Mouse (Mus musculus): ENCODE data around the gene Dnaaf5. TPM values are rescaled to one million over a fixed set of nuclear protein-coding genes. Genes with fewer than 3 reads are reported as not detected.

The Dnaaf5 gene
- polyA plus RNA-seq, 1 experiment from 2014 or later: 8.5 TPM

- H3K27me3 ChIP-seq (ENCODE audit: control insufficient read depth, insufficient read depth, low read length): no peaks in the 10 kb centered on the region
- H3K27ac ChIP-seq (ENCODE audit: low read depth, low read length): no peak overlapping the region
- H3K4me2 ChIP-seq (ENCODE audit: low read depth): no peak overlapping the region
- H3K4me1 ChIP-seq (ENCODE audit: control insufficient read depth, insufficient read depth, low read length): peaks cover 9% of the 10 kb centered on the region
- no peak overlapping the region for H3K9ac ChIP-seq (ENCODE audit: low read length)
- H3K36me3 ChIP-seq (ENCODE audit: control insufficient read depth, insufficient read depth, low read length): no peaks in the 10 kb centered on the region
- ATAC-seq (ENCODE audit: insufficient read depth, low FRiP score, low TSS enrichment) (no peak), DNase-seq (ENCODE audit: low spot score) (no peak)
- no peak overlapping the region for H3K4me3 ChIP-seq (ENCODE audit: low read depth, low read length)
- 85% methylated on average over 3 of the region's 3 CpGs for WGBS
- H3K9me3 ChIP-seq (ENCODE audit: control insufficient read depth, low read length): no peaks in the 10 kb centered on the region
These were observed 48.8 kb downstream of the Dnaaf5 start for GRCm38 (mm10) chr5:139198779-139199178.

DNA sequence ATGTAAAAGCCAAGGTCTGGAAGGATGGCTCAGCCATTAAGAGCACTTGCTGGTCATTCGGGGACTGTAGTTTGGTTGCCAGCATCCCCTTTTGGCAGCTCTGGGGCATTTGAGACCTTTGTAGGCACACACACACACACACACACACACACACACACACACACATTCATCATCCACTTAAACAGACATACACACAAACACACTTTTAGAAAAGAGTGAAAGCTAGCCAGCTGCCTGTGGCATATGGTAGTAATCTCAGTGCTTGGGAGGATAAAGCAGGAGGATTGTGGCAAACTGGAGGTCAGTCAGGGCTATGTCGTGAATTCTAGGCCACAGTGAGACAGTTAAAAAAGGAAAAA, 49.6 kb downstream of the Dnaaf5 start:
- H3K27ac ChIP-seq (ENCODE audit: low read depth, low read length): peak overlapping the region; percentile 31; the same call in 1 of the 2 replicates
- DNase-seq (ENCODE audit: low spot score) (no peak), ATAC-seq (ENCODE audit: insufficient read depth, low FRiP score, low TSS enrichment) (no peak)
- peak overlapping the region; percentile 85 for H3K9ac ChIP-seq (ENCODE audit: low read length)
- H3K4me3 ChIP-seq (ENCODE audit: low read depth, low read length): peak overlapping the region; percentile 81; the same call in 1 of the 2 replicates
- 43% methylated on average over 2 of the region's 2 CpGs for WGBS
- peak overlapping the region; percentile 77 for H3K4me2 ChIP-seq (ENCODE audit: low read depth)
- H3K27me3 ChIP-seq (ENCODE audit: control insufficient read depth, insufficient read depth, low read length): no peaks in the 10 kb centered on the region
- no peaks in the 10 kb centered on the region for H3K36me3 ChIP-seq (ENCODE audit: control insufficient read depth, insufficient read depth, low read length)
- H3K9me3 ChIP-seq (ENCODE audit: control insufficient read depth, low read length): no peaks in the 10 kb centered on the region
- H3K4me1 ChIP-seq (ENCODE audit: control insufficient read depth, insufficient read depth, low read length): peaks cover 9% of the 10 kb centered on the region

DNA sequence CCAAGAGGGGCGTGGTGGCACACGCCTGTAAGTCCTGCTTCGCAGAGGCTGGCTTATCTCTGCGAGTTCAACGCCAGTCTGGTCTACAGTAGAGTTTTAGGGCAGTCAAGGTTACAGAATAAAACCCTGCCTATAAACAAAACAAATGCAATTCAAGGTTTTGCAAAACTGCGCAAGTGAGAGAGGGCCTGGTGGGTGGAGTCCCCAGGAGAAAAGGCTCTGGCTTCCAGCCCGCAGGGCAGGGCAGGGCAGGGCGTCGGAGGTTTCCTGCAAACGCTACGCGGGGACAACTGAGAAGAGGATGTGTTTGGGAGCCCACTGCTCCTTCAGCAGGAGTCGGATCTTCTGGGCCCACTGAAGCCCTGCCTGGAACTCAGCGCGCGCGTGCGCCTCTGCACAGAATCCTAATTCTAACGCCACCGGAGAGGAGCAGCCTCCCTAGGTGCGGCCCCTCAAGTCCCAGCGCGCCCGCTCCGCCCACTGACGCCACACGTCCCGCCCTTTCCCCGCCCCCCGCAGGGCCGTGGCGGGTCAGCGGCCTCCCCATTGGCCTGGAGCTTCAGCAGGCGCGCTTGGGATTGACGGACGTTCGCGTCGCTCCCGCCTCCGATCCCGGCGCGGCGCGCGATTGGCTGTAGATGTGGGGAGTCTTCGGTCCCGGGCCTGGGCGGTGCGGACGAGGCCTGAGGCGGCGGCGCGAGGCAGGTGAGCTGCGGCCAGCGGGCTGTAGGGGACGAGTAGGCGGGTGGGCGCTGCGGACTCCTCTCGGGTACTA, 50.2 kb downstream of the Dnaaf5 start, which contains the start of gene Sun1:
TSS of gene Sun1 (plus strand) at position 643 of the 775 bp plus-strand sequence.
- peak within 1 kb of the TSS; percentile 90 for H3K4me2 ChIP-seq (ENCODE audit: low read depth)
- H3K27me3 ChIP-seq (ENCODE audit: control insufficient read depth, insufficient read depth, low read length): no peaks in the 10 kb centered on the region
- no peaks in the 10 kb centered on the region for H3K9me3 ChIP-seq (ENCODE audit: control insufficient read depth, low read length)
- H3K27ac ChIP-seq (ENCODE audit: low read depth, low read length): peak within 1 kb of the TSS; percentile 49
- H3K4me3 ChIP-seq (ENCODE audit: low read depth, low read length): peak within 1 kb of the TSS; percentile 81
- H3K36me3 ChIP-seq (ENCODE audit: control insufficient read depth, insufficient read depth, low read length): no peaks in the 10 kb centered on the region
- DNase-seq (ENCODE audit: low spot score) (peak; percentile 99), ATAC-seq (ENCODE audit: insufficient read depth, low FRiP score, low TSS enrichment) (peak; percentile 99)
- WGBS: 1% methylated on average over 56 of the region's 64 CpGs
- H3K9ac ChIP-seq (ENCODE audit: low read length): peak within 1 kb of the TSS; percentile 85
- H3K4me1 ChIP-seq (ENCODE audit: control insufficient read depth, insufficient read depth, low read length): peaks cover 9% of the 10 kb centered on the region

GRCm38 (mm10) chr5:139200770-139201569, 50.9 kb downstream of the Dnaaf5 start:
- WGBS: 2% methylated on average over 56 of the region's 57 CpGs
- Histone ChIP-seq H3K27ac (ENCODE audit: low read depth, low read length) (peak overlapping the region; percentile 49; the same call in 1 of the 2 replicates), H3K9me3 (ENCODE audit: control insufficient read depth, low read length) (no peaks in the 10 kb centered on the region), H3K4me1 (ENCODE audit: control insufficient read depth, insufficient read depth, low read length) (peaks cover 9% of the 10 kb centered on the region), H3K36me3 (ENCODE audit: control insufficient read depth, insufficient read depth, low read length) (no peaks in the 10 kb centered on the region), H3K27me3 (ENCODE audit: control insufficient read depth, insufficient read depth, low read length) (no peaks in the 10 kb centered on the region), H3K4me3 (ENCODE audit: low read depth, low read length) (peak overlapping the region; percentile 81), H3K9ac (ENCODE audit: low read length) (peak overlapping the region; percentile 85), H3K4me2 (ENCODE audit: low read depth) (peak overlapping the region; percentile 90)
- no peak for DNase-seq (ENCODE audit: low spot score)
- ATAC-seq (ENCODE audit: insufficient read depth, low FRiP score, low TSS enrichment): peak; percentile 28

- ATAC-seq (ENCODE audit: insufficient read depth, low FRiP score, low TSS enrichment) (no peak), DNase-seq (ENCODE audit: low spot score) (no peak)
- Histone ChIP-seq H3K9ac (ENCODE audit: low read length) (no peak overlapping the region), H3K4me1 (ENCODE audit: control insufficient read depth, insufficient read depth, low read length) (peaks cover 9% of the 10 kb centered on the region), H3K36me3 (ENCODE audit: control insufficient read depth, insufficient read depth, low read length) (no peaks in the 10 kb centered on the region), H3K27me3 (ENCODE audit: control insufficient read depth, insufficient read depth, low read length) (no peaks in the 10 kb centered on the region), H3K27ac (ENCODE audit: low read depth, low read length) (no peak overlapping the region), H3K4me3 (ENCODE audit: low read depth, low read length) (peak overlapping the region; percentile 18), H3K4me2 (ENCODE audit: low read depth) (peak overlapping the region; percentile 90; the same call in 1 of the 2 replicates), H3K9me3 (ENCODE audit: control insufficient read depth, low read length) (no peaks in the 10 kb centered on the region)
- WGBS: 79% methylated on average over 11 of the region's 11 CpGs
These were observed 52.1 kb downstream of the Dnaaf5 start for GRCm38 (mm10) chr5:139202127-139202526.

DNA sequence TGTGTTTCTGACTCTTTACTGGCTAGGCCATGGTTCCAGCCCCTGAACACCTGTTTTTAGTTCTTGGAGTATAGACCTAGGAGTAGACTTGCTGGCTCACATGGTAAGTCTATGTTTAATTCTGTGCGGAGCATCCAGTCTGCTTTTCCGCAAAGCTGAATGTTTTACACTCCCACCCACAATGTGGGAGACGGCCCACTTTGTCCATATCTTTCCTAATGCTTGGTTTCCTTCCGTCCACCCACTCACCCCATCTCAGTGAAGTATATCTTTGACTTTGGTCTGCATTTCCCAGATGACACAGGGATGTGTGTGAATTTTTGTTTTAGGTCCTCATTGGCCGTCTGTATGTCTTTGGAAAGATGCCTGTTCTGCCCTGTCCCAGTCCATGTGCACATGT, 53.3 kb downstream of the Dnaaf5 start:
- peaks cover 9% of the 10 kb centered on the region for H3K4me1 ChIP-seq (ENCODE audit: control insufficient read depth, insufficient read depth, low read length)
- no peaks in the 10 kb centered on the region for H3K27me3 ChIP-seq (ENCODE audit: control insufficient read depth, insufficient read depth, low read length)
- H3K4me3 ChIP-seq (ENCODE audit: low read depth, low read length): no peak overlapping the region
- H3K36me3 ChIP-seq (ENCODE audit: control insufficient read depth, insufficient read depth, low read length): no peaks in the 10 kb centered on the region
- H3K4me2 ChIP-seq (ENCODE audit: low read depth): no peak overlapping the region
- no peak overlapping the region for H3K9ac ChIP-seq (ENCODE audit: low read length)
- no peaks in the 10 kb centered on the region for H3K9me3 ChIP-seq (ENCODE audit: control insufficient read depth, low read length)
- no peak overlapping the region for H3K27ac ChIP-seq (ENCODE audit: low read depth, low read length)
- ATAC-seq (ENCODE audit: insufficient read depth, low FRiP score, low TSS enrichment) (no peak), DNase-seq (ENCODE audit: low spot score) (no peak)
- WGBS: 88% methylated on average over 5 of the region's 5 CpGs

DNA sequence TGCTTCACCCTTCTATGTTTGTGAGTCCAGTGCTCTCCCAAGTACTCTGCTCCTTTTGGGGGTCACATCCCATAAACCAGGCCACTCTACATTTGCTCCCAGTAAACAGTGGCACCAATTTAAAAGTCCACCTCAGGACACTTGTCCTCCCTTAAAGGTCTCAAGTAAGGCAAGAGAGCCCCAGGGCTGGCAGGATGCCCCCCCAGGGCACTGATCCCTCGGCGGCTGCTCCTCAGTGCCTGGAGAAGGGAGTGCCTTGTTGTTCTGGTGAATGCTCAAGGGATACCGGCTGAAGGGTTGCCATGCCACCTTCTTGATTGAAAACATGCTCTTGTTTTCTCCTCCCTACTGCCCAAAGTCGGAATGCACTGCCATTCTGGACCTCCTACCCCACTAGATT, 56.1 kb downstream of the Dnaaf5 start:
- Histone ChIP-seq H3K4me1 (ENCODE audit: control insufficient read depth, insufficient read depth, low read length) (peaks cover 9% of the 10 kb centered on the region), H3K9ac (ENCODE audit: low read length) (no peak overlapping the region), H3K27ac (ENCODE audit: low read depth, low read length) (no peak overlapping the region), H3K36me3 (ENCODE audit: control insufficient read depth, insufficient read depth, low read length) (no peaks in the 10 kb centered on the region), H3K4me3 (ENCODE audit: low read depth, low read length) (no peak overlapping the region), H3K9me3 (ENCODE audit: control insufficient read depth, low read length) (no peaks in the 10 kb centered on the region), H3K4me2 (ENCODE audit: low read depth) (no peak overlapping the region), H3K27me3 (ENCODE audit: control insufficient read depth, insufficient read depth, low read length) (no peaks in the 10 kb centered on the region)
- ATAC-seq (ENCODE audit: insufficient read depth, low FRiP score, low TSS enrichment): no peak
- 72% methylated on average over 4 of the region's 4 CpGs for WGBS
- DNase-seq (ENCODE audit: low spot score): no peak

DNA sequence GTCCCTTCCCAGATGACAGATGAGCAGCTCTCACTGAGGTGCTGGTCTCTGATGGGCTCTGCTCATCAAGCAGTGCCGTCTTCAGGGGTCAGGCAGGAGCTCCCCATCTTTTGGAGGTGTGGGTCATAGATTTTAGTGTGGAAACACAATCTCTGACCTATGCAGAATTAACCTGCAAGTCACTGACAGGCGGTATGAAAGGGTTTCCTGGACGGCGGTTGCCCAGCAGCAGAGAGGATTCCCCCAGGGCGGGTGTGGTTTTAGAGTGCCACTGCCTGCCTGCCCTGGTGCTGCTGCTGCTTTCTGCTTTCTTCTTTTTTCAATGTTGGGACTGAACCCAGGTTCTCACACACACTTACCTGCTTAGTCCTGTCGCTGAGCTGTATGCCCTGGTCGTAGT, 56.5 kb downstream of the Dnaaf5 start:
- H3K27me3 ChIP-seq (ENCODE audit: control insufficient read depth, insufficient read depth, low read length): no peaks in the 10 kb centered on the region
- H3K27ac ChIP-seq (ENCODE audit: low read depth, low read length): no peak overlapping the region
- 78% methylated on average over 7 of the region's 7 CpGs for WGBS

More for the DNA sequence above, 56.5 kb downstream of the Dnaaf5 start:
- Histone ChIP-seq H3K9ac (ENCODE audit: low read length) (no peak overlapping the region), H3K4me1 (ENCODE audit: control insufficient read depth, insufficient read depth, low read length) (peaks cover 5% of the 10 kb centered on the region), H3K9me3 (ENCODE audit: control insufficient read depth, low read length) (no peaks in the 10 kb centered on the region), H3K4me2 (ENCODE audit: low read depth) (no peak overlapping the region), H3K4me3 (ENCODE audit: low read depth, low read length) (no peak overlapping the region), H3K36me3 (ENCODE audit: control insufficient read depth, insufficient read depth, low read length) (no peaks in the 10 kb centered on the region)
- ATAC-seq (ENCODE audit: insufficient read depth, low FRiP score, low TSS enrichment) (no peak), DNase-seq (ENCODE audit: low spot score) (no peak)
